ENCODE assay signal across 28 mouse cellular contexts in the genomic region with DNA sequence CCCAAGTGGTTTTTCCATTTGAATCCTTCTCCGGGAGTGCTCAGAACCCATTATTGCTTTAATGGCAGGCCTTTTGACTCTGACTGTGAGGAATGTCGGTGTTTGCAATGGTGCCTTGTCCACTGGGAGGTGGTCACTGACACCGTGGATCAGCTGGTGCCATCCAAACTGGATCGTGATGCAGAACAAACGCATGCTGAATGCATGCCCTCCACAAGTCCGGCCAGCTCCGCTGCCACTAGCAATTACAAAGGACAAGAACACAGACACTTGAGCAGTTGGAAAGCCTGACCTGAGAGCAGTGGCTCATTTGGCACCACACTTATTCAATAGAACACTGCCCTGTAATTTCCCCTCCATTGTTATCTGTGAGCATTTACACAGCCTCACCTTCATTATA. TPM values are rescaled to one million over a fixed set of nuclear protein-coding genes. Genes with fewer than 3 reads are reported as not detected.
DNase-seq lines count a peak whose midpoint lies in the region; ATAC-seq and TF ChIP-seq lines count a peak whose summit lies in the region.
"Had no signal": no experiment of that assay in that cellular context is flagged by ENCODE, and none has a peak within 500 bp of the region (broad histone marks: within the 10 kb centered on the region; RNA-seq: fewer than 3 reads in every experiment).

No protein-coding gene starts in this region.

- no peaks in the 10 kb centered on the region for H3K4me1 ChIP-seq in megakaryocyte, embryonic 14.5 days
- no peaks in the 10 kb centered on the region for H3K4me1 ChIP-seq in ES-Bruce4 (ENCODE audit: control insufficient read depth, insufficient read depth, low read length)
- H3K4me1 ChIP-seq: forebrain, embryonic 13.5 days; heart, embryonic 12.5 days; heart, embryonic 15.5 days; hindbrain, embryonic 12.5 days had no signal

- DNase-seq in heart, adult 11 months = peak; percentile 82
- no peak for DNase-seq in heart, postnatal 25 days (ENCODE audit: low spot score)
- DNase-seq in ES-CJ7 (ENCODE audit: low read depth, low spot score) = peak; percentile 31
- no peak for DNase-seq in adrenal gland, postnatal 4 days (ENCODE audit: low spot score in 2 of 2)
- DNase-seq in layer of hippocampus, adult 9-11 months = no peak
- DNase-seq: adrenal gland, adult 8-10 months; adrenal gland, postnatal 25 days; cerebellum, adult 18-20 months; cerebellum, adult 9-10 months; cerebellum, postnatal 14 days; forebrain, postnatal 0 days; gastrocnemius, adult 2 months; gastrocnemius, postnatal 14 days; heart, adult 18-20 months; heart, postnatal 10 days; heart, postnatal 4 days; kidney, adult 11 months had no signal

- H3K36me3 ChIP-seq in megakaryocyte, embryonic 14.5 days (replicated peaks; ENCODE audit: low read length) = no peaks in the 10 kb centered on the region
- H3K36me3 ChIP-seq in ES-Bruce4 (ENCODE audit: control insufficient read depth, insufficient read depth, low read length, poor library complexity, severe bottlenecking) = no peaks in the 10 kb centered on the region
- H3K36me3 ChIP-seq: G1E; heart, embryonic 12.5 days; heart, embryonic 15.5 days; hindbrain, embryonic 12.5 days had no signal

- TF ChIP-seq CTCF in ES-Bruce4 (IDR thresholded peaks at IDR 0.05; ENCODE audit: low read depth, low read length) = no peak

- TF ChIP-seq EP300 in ES-Bruce4 (IDR thresholded peaks at IDR 0.05; ENCODE audit: insufficient read depth, low read depth, low read length) = peak; percentile 60; the same call in 1 of the 2 replicates

- ATAC-seq in megakaryocyte, adult 5-6 weeks (ENCODE audit: poor library complexity, severe bottlenecking) = no peak
- ATAC-seq: activated CD4-positive, CD25-positive, alpha-beta regulatory T cell, adult 4 months; CD4-positive, CD25-positive, alpha-beta regulatory T cell, adult 4 months; forebrain, embryonic 13.5 days; forebrain, postnatal 0 days; Patski had no signal

- H3K27ac ChIP-seq in ES-Bruce4 (ENCODE audit: insufficient read depth, low read length) = no peak overlapping the region
- H3K27ac ChIP-seq: forebrain, embryonic 13.5 days; gastrocnemius, adult 2 months; heart, embryonic 15.5 days; hindbrain, embryonic 12.5 days had no signal

- H3K27me3 ChIP-seq in megakaryocyte, embryonic 14.5 days (replicated peaks) = no peaks in the 10 kb centered on the region
- H3K27me3 ChIP-seq in ES-Bruce4 (ENCODE audit: control insufficient read depth, insufficient read depth, low read length, poor library complexity, severe bottlenecking) = no peaks in the 10 kb centered on the region
- H3K27me3 ChIP-seq: forebrain, embryonic 13.5 days; heart, embryonic 12.5 days; heart, embryonic 15.5 days; hindbrain, embryonic 12.5 days; Patski had no signal

- intact Hi-C loops in heart, postnatal 25 days (cut with DNase I) = no loop called here

- TF ChIP-seq POLR2A in ES-Bruce4 (IDR thresholded peaks at IDR 0.05; ENCODE audit: insufficient read depth, low read length) = no peak

- H3K9ac ChIP-seq in ES-Bruce4 (ENCODE audit: low read depth, poor library complexity, severe bottlenecking) = no peak overlapping the region
- H3K9ac ChIP-seq: forebrain, embryonic 13.5 days; forebrain, postnatal 0 days; heart, embryonic 12.5 days; heart, embryonic 15.5 days; hindbrain, embryonic 12.5 days had no signal

- no peaks in the 10 kb centered on the region for H3K9me3 ChIP-seq in megakaryocyte, embryonic 14.5 days
- H3K9me3 ChIP-seq in ES-Bruce4 (replicated peaks; ENCODE audit: control insufficient read depth, insufficient read depth, low read length, poor library complexity, severe bottlenecking) = no peaks in the 10 kb centered on the region
- H3K9me3 ChIP-seq: forebrain, embryonic 13.5 days; G1E; heart, embryonic 12.5 days; heart, embryonic 15.5 days; hindbrain, embryonic 12.5 days had no signal

- peak overlapping the region; percentile 42 for H3K4me3 ChIP-seq in megakaryocyte, embryonic 14.5 days (replicated peaks)
- H3K4me3 ChIP-seq in ES-Bruce4 (ENCODE audit: low read depth, low read length) = no peak overlapping the region
- H3K4me3 ChIP-seq: forebrain, embryonic 13.5 days; gastrocnemius, adult 2 months; heart, embryonic 12.5 days; heart, embryonic 15.5 days; hindbrain, embryonic 12.5 days had no signal

RNA-seq across cellular contexts. Expression of a gene that starts 10.7 kb away (rescaled TPM):
- not detected for total RNA-seq in heart, postnatal 25 days (2021)
- 0.71 TPM in 1 of 2 replicates, not detected in the other for polyA plus RNA-seq in megakaryocyte, embryonic 14.5 days (2012; ENCODE audit: insufficient read depth, low replicate concordance)
- not detected in 2 replicates for total RNA-seq in megakaryocyte, adult 5-6 weeks (2015)
- total RNA-seq in megakaryocyte, adult 5-6 weeks (2017) = 0.04 TPM in 1 of 2 replicates, not detected in the other
- 0.18 TPM in 1 of 2 replicates, not detected in the other for polyA plus RNA-seq in ES-Bruce4 (2011; ENCODE audit: insufficient read depth, insufficient read length, low read depth, missing spikeins)
- under 1 TPM; 0.48 to 0.76 TPM for total RNA-seq in adrenal gland, postnatal 4 days (2021)
- total RNA-seq: gastrocnemius, adult 2 months; heart, adult 18-20 months; heart, postnatal 10 days had no signal
- polyA plus RNA-seq: G1E had no signal

Comparison
In these comparisons a context has a peak if more than half of its experiments do, and no peak if none do; other contexts are left out.
1. DNase-seq: peak in heart, adult 11 months (single experiment) and ES-CJ7 (single experiment); none in heart, postnatal 25 days (single experiment), adrenal gland, postnatal 4 days (0 of 2) and layer of hippocampus, adult 9-11 months (single experiment).